Mouse (Mus musculus) hindbrain, postnatal 0 days (tissue): ENCODE data around the gene Mphosph9. TPM values are rescaled to one million over a fixed set of nuclear protein-coding genes. Genes with fewer than 3 reads are reported as not detected.

ENCODE experiments used
- ATAC-seq: fragments of 200-750 bp; cut with Nextera tagmentation; 2 replicates; pipeline ENCODE4 v1.8.0; 2017; ENCODE audit warnings: mild to moderate bottlenecking, moderate TSS enrichment, moderate library complexity
- DNase-seq: peaks from one replicate; pipeline ENCODE4 v3.0.0-alpha.2; 2015; ENCODE audit warnings: low spot score
- H3K27ac ChIP-seq: fragments of 300-500 bp; sonication (generic); 2 replicates; pipeline ENCODE4 v1.5.1; 2014; ENCODE audit warnings: mild to moderate bottlenecking
- H3K27me3 ChIP-seq: fragments of 300-500 bp; sonication (generic); 2 replicates; pipeline ENCODE4 v1.6.1; 2014; ENCODE audit warnings: low read length, mixed read lengths; ENCODE audit not compliant: insufficient read depth
- H3K36me3 ChIP-seq: fragments of 300-500 bp; sonication (generic); 2 replicates; pipeline ENCODE4 v1.6.1; 2014; ENCODE audit warnings: low read length, mixed read lengths; ENCODE audit not compliant: insufficient read depth
- H3K4me1 ChIP-seq: fragments of 300-500 bp; sonication (generic); 2 replicates; pipeline ENCODE4 v1.6.1; 2014; ENCODE audit warnings: antibody characterized with exemption, low read length, mixed read lengths; ENCODE audit not compliant: insufficient read depth
- H3K4me2 ChIP-seq: fragments of 300-500 bp; sonication (generic); 2 replicates; pipeline ENCODE4 v1.6.1; 2014; ENCODE audit warnings: low read depth, mild to moderate bottlenecking, low read length, moderate library complexity, mixed read lengths
- H3K4me3 ChIP-seq: fragments of 300-500 bp; sonication (generic); 2 replicates; pipeline ENCODE4 v1.5.1; 2014; ENCODE audit warnings: low read length
- H3K9ac ChIP-seq: fragments of 300-500 bp; sonication (generic); replicated peaks from 2 replicates; pipeline ENCODE4 v1.6.1; 2014; ENCODE audit warnings: mild to moderate bottlenecking, low read length, moderate library complexity, mixed read lengths
- H3K9me3 ChIP-seq: fragments of 300-500 bp; sonication (generic); 2 replicates; pipeline ENCODE4 v1.6.1; 2016; ENCODE audit warnings: low read length, mixed read lengths
- CTCF ChIP-seq: IDR thresholded peaks from 2 replicates; pipeline ENCODE4 v1.5.1; 2016; ENCODE audit warnings: antibody characterized with exemption, control low read depth, low read depth
- WGBS: fragments of 180-500 bp; shearing (Covaris S2); extraction: QIAGEN DNeasy Blood & Tissue Kit; methylation state at CpG from one replicate; pipeline ENCODE4 v1.1.7; 2014; 5-methylcytosine and 5-hydroxymethylcytosine counted together
- polyA plus RNA-seq: library from polyadenylated mRNA; unstranded; fragments of >200 nt; fragmentation: Nextera tagmentation; extraction: Ambion mirVana; gene quantifications from 2 replicates; pipeline ENCODE4 v1.2.1, GENCODE M21; 2015
- total RNA-seq: library from RNA; depleted of rRNA; stranded (reverse); fragments of >200 nt; gene quantifications from 2 replicates; pipeline ENCODE4 v1.2.3, GENCODE M21; 2014

The Mphosph9 gene
- total and polyA plus RNA-seq, 2 experiments from 2014 or later: 9.2 to 20.7 TPM

- under 1% methylated on average over 48 of the region's 90 CpGs for WGBS
- peak within 1 kb of the TSS; percentile 76 for H3K9ac ChIP-seq
- peak; percentile 84 for DNase-seq
- peak within 1 kb of the TSS; percentile 71 for H3K27ac ChIP-seq
- peaks cover 17% of the 10 kb centered on the region; the same call in 1 of the 2 replicates for H3K4me1 ChIP-seq
- no peaks in the 10 kb centered on the region for H3K27me3 ChIP-seq
- TF ChIP-seq CTCF: no peak
- H3K9me3 ChIP-seq: no peaks in the 10 kb centered on the region
- H3K36me3 ChIP-seq: no peaks in the 10 kb centered on the region
- peak within 1 kb of the TSS; percentile 87 for H3K4me2 ChIP-seq
- H3K4me3 ChIP-seq: peak within 1 kb of the TSS; percentile 74
- ATAC-seq: peak; percentile 83
Observed at GRCm38 (mm10) chr5:124249614-124250591, 77.9 kb downstream of the Mphosph9 start, which contains the start of gene Pitpnm2. Gene Pitpnm2 (minus strand): TSS chr5:124249760.

- Histone ChIP-seq H3K4me1 (peaks cover 17% of the 10 kb centered on the region; the same call in 1 of the 2 replicates), H3K36me3 (no peaks in the 10 kb centered on the region; the same call in 1 of the 2 replicates), H3K4me2 (peak overlapping the region; percentile 87), H3K4me3 (peak overlapping the region; percentile 74), H3K27me3 (no peaks in the 10 kb centered on the region), H3K9ac (peak overlapping the region; percentile 76), H3K27ac (peak overlapping the region; percentile 71), H3K9me3 (no peaks in the 10 kb centered on the region)
- TF ChIP-seq CTCF: no peak
- ATAC-seq (peak; percentile 71), DNase-seq (peak; percentile 58)
- WGBS: 1% methylated on average over 53 of the region's 77 CpGs
Observed at GRCm38 (mm10) chr5:124248845-124249613, 78.7 kb downstream of the Mphosph9 start.

- Histone ChIP-seq H3K27me3 (no peaks in the 10 kb centered on the region), H3K9me3 (no peaks in the 10 kb centered on the region), H3K4me1 (peaks cover 17% of the 10 kb centered on the region; the same call in 1 of the 2 replicates), H3K27ac (no peak overlapping the region; the same call in 1 of the 2 replicates), H3K9ac (no peak overlapping the region), H3K4me3 (peak overlapping the region; percentile 74), H3K36me3 (no peaks in the 10 kb centered on the region; the same call in 1 of the 2 replicates), H3K4me2 (peak overlapping the region; percentile 87)
- 18% methylated on average over 9 of the region's 9 CpGs for WGBS
- no peak for ATAC-seq
- TF ChIP-seq CTCF: no peak
- DNase-seq: no peak
Observed at GRCm38 (mm10) chr5:124247986-124248626, 79.7 kb downstream of the Mphosph9 start.

- H3K36me3 ChIP-seq: no peaks in the 10 kb centered on the region; the same call in 1 of the 2 replicates
- H3K4me3 ChIP-seq: no peak overlapping the region
- DNase-seq: no peak
- 0 out of 2 replicates have a peak overlapping the region, but pooled peaks have one; percentile 23 for H3K4me2 ChIP-seq
- no peaks in the 10 kb centered on the region for H3K27me3 ChIP-seq
- no peak for ATAC-seq
- no peak overlapping the region for H3K9ac ChIP-seq
- no peak for TF ChIP-seq CTCF
- peaks cover 17% of the 10 kb centered on the region; the same call in 1 of the 2 replicates for H3K4me1 ChIP-seq
- 0 out of 2 replicates have a peak overlapping the region, but pooled peaks have one; percentile 3 for H3K27ac ChIP-seq
- no peaks in the 10 kb centered on the region for H3K9me3 ChIP-seq
- WGBS: 39% methylated on average over 7 of the region's 7 CpGs
Observed at GRCm38 (mm10) chr5:124247296-124247695, 80.5 kb downstream of the Mphosph9 start.

DNA sequence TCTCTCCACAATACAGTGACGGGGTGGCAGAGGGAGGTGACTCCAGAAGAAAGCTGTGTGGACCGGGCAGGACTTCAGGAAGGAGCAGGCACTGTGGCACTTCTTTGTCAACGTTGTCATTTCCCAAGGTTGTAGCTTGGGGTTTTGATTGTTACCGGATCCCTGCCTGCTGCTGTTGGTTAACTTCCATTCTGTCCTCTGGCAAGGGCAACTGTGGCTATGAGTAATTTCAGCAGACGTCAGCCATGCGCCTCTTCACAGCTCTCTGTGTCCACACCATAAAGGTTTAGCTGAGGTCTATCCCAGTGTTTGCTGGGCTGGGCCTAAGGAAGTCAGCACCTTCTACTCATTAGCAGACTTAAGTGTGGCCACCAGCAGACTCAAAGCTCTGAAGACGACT lies 82.9 kb downstream of the Mphosph9 start:
- H3K4me2 ChIP-seq: no peak overlapping the region
- ATAC-seq (no peak), DNase-seq (no peak)
- H3K4me3 ChIP-seq: no peak overlapping the region
- H3K9ac ChIP-seq: no peak overlapping the region
- no peaks in the 10 kb centered on the region for H3K27me3 ChIP-seq
- no peak for TF ChIP-seq CTCF
- no peaks in the 10 kb centered on the region for H3K9me3 ChIP-seq
- WGBS: 90% methylated on average over 7 of the region's 7 CpGs
- peaks cover 31% of the 10 kb centered on the region for H3K4me1 ChIP-seq
- no peak overlapping the region for H3K27ac ChIP-seq
- H3K36me3 ChIP-seq: no peaks in the 10 kb centered on the region; the same call in 1 of the 2 replicates

GRCm38 (mm10) chr5:124244449-124244848 lies 83.3 kb downstream of the Mphosph9 start:
- no peaks in the 10 kb centered on the region for H3K9me3 ChIP-seq
- no peak overlapping the region for H3K4me2 ChIP-seq
- no peak overlapping the region for H3K27ac ChIP-seq
- 95% methylated on average over 8 of the region's 8 CpGs for WGBS
- DNase-seq (no peak), ATAC-seq (no peak)
- H3K4me3 ChIP-seq: no peak overlapping the region
- H3K36me3 ChIP-seq: no peaks in the 10 kb centered on the region; the same call in 1 of the 2 replicates
- no peaks in the 10 kb centered on the region for H3K27me3 ChIP-seq
- no peak overlapping the region for H3K9ac ChIP-seq
- no peak for TF ChIP-seq CTCF
- H3K4me1 ChIP-seq: peaks cover 31% of the 10 kb centered on the region
